Mouse (Mus musculus): Measurements from ENCODE around the gene Zfp213. TPM values are rescaled to one million over a fixed set of nuclear protein-coding genes. Genes with fewer than 3 reads are reported as not detected.

Gene Zfp213
- polyA plus RNA-seq, 1 experiment from 2014 or later = 8.9 TPM

DNA sequence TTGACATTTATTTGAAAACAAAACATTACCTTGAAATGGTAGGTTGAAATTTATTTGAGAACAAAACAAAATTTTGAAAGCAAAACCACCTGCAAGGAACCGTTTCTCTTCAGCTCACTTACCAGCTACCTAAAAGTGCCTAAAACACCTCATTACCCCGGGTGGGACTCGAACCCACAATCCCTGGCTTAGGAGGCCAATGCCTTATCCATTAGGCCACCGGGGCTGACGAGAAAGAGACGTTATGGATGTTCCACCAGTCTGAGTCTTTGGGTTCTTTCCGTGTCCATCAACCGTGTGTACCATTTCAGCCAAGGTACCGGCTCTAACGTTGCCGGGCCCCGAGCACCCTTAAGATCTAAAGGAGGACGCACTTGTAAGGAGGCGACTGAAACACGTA lies 15.4 kb downstream of the Zfp213 start:
- H3K9ac ChIP-seq (ENCODE audit: low read length) = 0 out of 2 replicates have a peak overlapping the region, but pooled peaks have one; percentile 14
- H3K4me3 ChIP-seq (ENCODE audit: low read depth, low read length) = peak overlapping the region; percentile 56
- no peaks in the 10 kb centered on the region for H3K27me3 ChIP-seq (ENCODE audit: control insufficient read depth, insufficient read depth, low read length)
- 2% methylated on average over 15 of the region's 15 CpGs for WGBS
- peak; percentile 77 for DNase-seq (ENCODE audit: low spot score)
- H3K9me3 ChIP-seq (ENCODE audit: control insufficient read depth, low read length) = no peaks in the 10 kb centered on the region
- H3K4me2 ChIP-seq (replicated peaks; ENCODE audit: low read depth) = peak overlapping the region; percentile 77
- no peaks in the 10 kb centered on the region; the same call in 1 of the 2 replicates for H3K4me1 ChIP-seq (replicated peaks; ENCODE audit: control insufficient read depth, insufficient read depth)
- no peak overlapping the region for H3K27ac ChIP-seq (replicated peaks)
- TF ChIP-seq CTCF (IDR thresholded peaks at IDR 0.05; ENCODE audit: low read depth) = no peak
- TF ChIP-seq EP300 (optimal IDR thresholded peaks at IDR 0.05) = no peak
- ATAC-seq (ENCODE audit: low FRiP score, low TSS enrichment) = no peak
- no peaks in the 10 kb centered on the region for H3K36me3 ChIP-seq (ENCODE audit: control insufficient read depth, insufficient read depth, low read length)

DNA sequence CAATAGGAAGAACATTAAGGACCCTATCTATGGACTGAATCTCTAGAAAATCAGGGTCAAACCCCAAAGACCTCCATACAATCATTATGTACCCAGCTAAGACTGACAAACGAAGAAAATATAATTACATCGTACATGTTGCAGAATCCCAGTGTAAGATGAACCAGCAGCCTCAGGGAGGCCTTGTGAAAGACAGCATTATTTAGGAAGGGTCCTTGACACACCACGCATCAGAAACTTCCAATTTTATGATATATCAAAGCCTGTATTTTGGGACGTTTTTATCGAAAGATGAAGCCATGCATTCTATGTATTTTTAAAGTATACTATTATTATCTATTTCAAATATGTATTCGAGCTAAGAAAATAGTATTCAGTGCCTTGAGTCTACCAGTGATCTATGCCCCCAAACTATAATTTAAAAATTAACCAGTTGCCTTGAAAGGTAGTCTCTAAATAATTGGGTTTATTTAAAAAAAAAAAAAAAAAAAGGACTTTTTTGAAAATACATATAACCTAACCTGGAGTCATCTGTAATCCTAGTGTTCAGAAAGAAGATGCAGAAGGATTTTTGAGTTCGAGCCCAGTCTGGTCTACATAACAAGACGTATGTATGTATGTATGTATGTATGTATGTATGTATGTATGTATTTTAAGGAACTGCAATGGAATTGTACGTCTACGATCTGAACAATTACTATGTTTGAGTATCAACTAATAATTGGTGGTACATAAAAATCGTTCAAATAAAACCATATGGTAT lies 16.2 kb downstream of the Zfp213 start:
- TF ChIP-seq CTCF (IDR thresholded peaks at IDR 0.05; ENCODE audit: low read depth) (no peak), EP300 (optimal IDR thresholded peaks at IDR 0.05) (no peak)
- no peak overlapping the region; the same call in 1 of the 2 replicates for H3K4me2 ChIP-seq (replicated peaks; ENCODE audit: low read depth)
- no peak overlapping the region for H3K9ac ChIP-seq (ENCODE audit: low read length)
- WGBS = 58% methylated on average over 11 of the region's 11 CpGs
- no peak overlapping the region for H3K27ac ChIP-seq (replicated peaks)
- H3K27me3 ChIP-seq (ENCODE audit: control insufficient read depth, insufficient read depth, low read length) = no peaks in the 10 kb centered on the region
- no peak overlapping the region for H3K4me3 ChIP-seq (ENCODE audit: low read depth, low read length)
- no peaks in the 10 kb centered on the region for H3K9me3 ChIP-seq (ENCODE audit: control insufficient read depth, low read length)
- H3K36me3 ChIP-seq (ENCODE audit: control insufficient read depth, insufficient read depth, low read length) = no peaks in the 10 kb centered on the region
- H3K4me1 ChIP-seq (replicated peaks; ENCODE audit: control insufficient read depth, insufficient read depth) = no peaks in the 10 kb centered on the region; the same call in 1 of the 2 replicates
- DNase-seq (ENCODE audit: low spot score) = no peak
- ATAC-seq (ENCODE audit: low FRiP score, low TSS enrichment) = no peak

DNA sequence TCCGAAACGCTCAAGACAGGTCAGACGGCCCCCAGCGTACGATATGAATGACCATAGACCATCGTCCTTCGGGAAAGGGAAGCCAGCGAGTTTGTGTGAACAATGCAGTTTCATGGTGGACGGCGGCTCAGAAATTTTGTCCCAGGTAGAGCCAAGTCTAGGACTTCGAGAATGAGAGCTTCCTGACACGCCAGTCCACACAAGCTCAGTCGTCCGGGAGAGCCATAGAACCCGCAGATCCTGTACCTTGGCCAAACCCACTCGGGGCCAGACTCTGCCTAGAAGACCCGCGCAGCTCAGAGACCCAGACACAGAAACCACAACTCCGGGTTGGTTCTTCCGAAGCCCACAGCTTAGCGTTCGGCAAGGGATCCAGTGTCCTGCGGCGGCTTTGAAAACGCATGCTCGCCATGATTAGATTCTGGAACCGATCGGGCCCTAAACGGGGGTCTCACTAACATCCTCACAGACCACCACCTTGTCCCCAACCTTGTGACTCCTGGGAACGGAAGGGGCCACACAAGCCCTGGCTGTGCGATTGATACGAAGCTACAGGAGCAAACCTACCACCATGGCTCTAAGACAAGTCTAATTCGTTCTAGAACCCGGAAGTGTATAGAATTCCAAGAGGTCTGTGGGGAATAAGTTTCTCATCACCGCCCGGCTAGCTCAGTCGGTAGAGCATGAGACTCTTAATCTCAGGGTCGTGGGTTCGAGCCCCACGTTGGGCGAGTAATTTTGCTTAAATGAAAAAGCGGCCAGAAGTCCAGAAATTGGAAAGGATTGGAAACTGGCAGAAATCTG lies 17.1 kb downstream of the Zfp213 start:
- DNase-seq (ENCODE audit: low spot score) (peak; percentile 89), ATAC-seq (ENCODE audit: low FRiP score, low TSS enrichment) (peak; percentile 41)
- no peak for TF ChIP-seq CTCF (IDR thresholded peaks at IDR 0.05; ENCODE audit: low read depth)
- TF ChIP-seq EP300 (optimal IDR thresholded peaks at IDR 0.05) = no peak
- Histone ChIP-seq H3K9me3 (ENCODE audit: control insufficient read depth, low read length) (no peaks in the 10 kb centered on the region), H3K36me3 (ENCODE audit: control insufficient read depth, insufficient read depth, low read length) (no peaks in the 10 kb centered on the region), H3K27me3 (ENCODE audit: control insufficient read depth, insufficient read depth, low read length) (no peaks in the 10 kb centered on the region), H3K4me1 (replicated peaks; ENCODE audit: control insufficient read depth, insufficient read depth) (no peaks in the 10 kb centered on the region; the same call in 1 of the 2 replicates), H3K27ac (replicated peaks) (peak overlapping the region; percentile 91), H3K4me3 (ENCODE audit: low read depth, low read length) (peak overlapping the region; percentile 86), H3K9ac (ENCODE audit: low read length) (peak overlapping the region; percentile 86), H3K4me2 (replicated peaks; ENCODE audit: low read depth) (peak overlapping the region; percentile 60)
- WGBS = under 1% methylated on average over 42 of the region's 42 CpGs

DNA sequence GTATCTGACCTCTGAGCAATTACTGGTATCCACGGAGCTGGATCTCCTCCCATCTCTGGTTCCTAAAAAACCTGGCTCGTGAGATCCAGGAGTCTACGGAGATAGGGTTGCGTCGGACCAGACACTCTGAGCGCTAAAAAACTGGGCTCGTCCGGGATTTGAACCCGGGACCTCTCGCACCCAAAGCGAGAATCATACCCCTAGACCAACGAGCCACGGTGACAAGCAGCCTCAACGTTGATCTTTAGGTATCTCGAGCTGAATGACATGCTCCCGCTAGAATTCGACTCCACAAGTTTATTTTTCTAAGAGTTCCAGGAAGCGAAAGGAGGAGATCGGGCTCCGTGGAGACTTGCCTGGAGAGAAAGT lies 17.7 kb downstream of the Zfp213 start:
- no peaks in the 10 kb centered on the region for H3K36me3 ChIP-seq (ENCODE audit: control insufficient read depth, insufficient read depth, low read length)
- no peaks in the 10 kb centered on the region; the same call in 1 of the 2 replicates for H3K4me1 ChIP-seq (replicated peaks; ENCODE audit: control insufficient read depth, insufficient read depth)
- peak overlapping the region; percentile 60 for H3K4me2 ChIP-seq (replicated peaks; ENCODE audit: low read depth)
- H3K9ac ChIP-seq (ENCODE audit: low read length) = peak overlapping the region; percentile 86
- peak overlapping the region; percentile 86 for H3K4me3 ChIP-seq (ENCODE audit: low read depth, low read length)
- peak overlapping the region; percentile 91 for H3K27ac ChIP-seq (replicated peaks)
- no peaks in the 10 kb centered on the region for H3K27me3 ChIP-seq (ENCODE audit: control insufficient read depth, insufficient read depth, low read length)
- under 1% methylated on average over 20 of the region's 20 CpGs for WGBS
- H3K9me3 ChIP-seq (ENCODE audit: control insufficient read depth, low read length) = no peaks in the 10 kb centered on the region
- TF ChIP-seq CTCF (IDR thresholded peaks at IDR 0.05; ENCODE audit: low read depth) (no peak), EP300 (optimal IDR thresholded peaks at IDR 0.05) (no peak)
- ATAC-seq (ENCODE audit: low FRiP score, low TSS enrichment) (peak; percentile 33), DNase-seq (ENCODE audit: low spot score) (peak; percentile 84)

DNA sequence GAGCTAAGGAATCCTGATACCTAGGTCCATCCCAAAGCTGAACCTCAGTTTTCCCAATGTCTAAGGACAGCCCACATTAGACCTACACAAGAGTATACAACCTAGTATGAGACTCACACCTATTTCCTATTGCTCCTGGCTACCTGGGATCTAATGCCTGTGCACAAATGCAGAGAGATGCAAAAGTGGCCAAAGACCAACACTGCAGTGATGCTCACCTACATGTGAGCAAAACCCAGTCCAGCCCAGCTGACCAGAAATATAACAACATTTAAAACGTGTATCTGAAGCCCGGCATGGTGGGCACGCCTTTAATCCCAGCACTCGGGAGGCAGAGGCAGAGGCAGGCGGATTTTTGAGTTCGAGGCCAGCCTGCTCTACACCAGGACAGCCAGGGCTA lies 18.2 kb downstream of the Zfp213 start:
- Histone ChIP-seq H3K4me2 (replicated peaks; ENCODE audit: low read depth) (no peak overlapping the region; the same call in 1 of the 2 replicates), H3K9ac (ENCODE audit: low read length) (no peak overlapping the region), H3K36me3 (ENCODE audit: control insufficient read depth, insufficient read depth, low read length) (no peaks in the 10 kb centered on the region), H3K27me3 (ENCODE audit: control insufficient read depth, insufficient read depth, low read length) (no peaks in the 10 kb centered on the region), H3K27ac (replicated peaks) (no peak overlapping the region), H3K4me3 (ENCODE audit: low read depth, low read length) (peak overlapping the region; percentile 86; the same call in 1 of the 2 replicates), H3K4me1 (replicated peaks; ENCODE audit: control insufficient read depth, insufficient read depth) (no peaks in the 10 kb centered on the region), H3K9me3 (ENCODE audit: control insufficient read depth, low read length) (no peaks in the 10 kb centered on the region)
- DNase-seq (ENCODE audit: low spot score) = no peak
- ATAC-seq (ENCODE audit: low FRiP score, low TSS enrichment) = no peak
- WGBS = 21% methylated on average over 6 of the region's 6 CpGs
- no peak for TF ChIP-seq CTCF (IDR thresholded peaks at IDR 0.05; ENCODE audit: low read depth)
- no peak for TF ChIP-seq EP300 (optimal IDR thresholded peaks at IDR 0.05)
